In genomic region chr5:135000751-135001150, GRCm38 (mm10) we compare ENCODE assay signal across 11 mouse cellular contexts. TPM values are rescaled to one million over a fixed set of nuclear protein-coding genes. Genes with fewer than 3 reads are reported as not detected.
A peak's percentile ranks its signal among the peaks of the same experiment; 100 is the strongest.
DNase-seq lines count a peak whose midpoint lies in the region; ATAC-seq and TF ChIP-seq lines count a peak whose summit lies in the region.
"Had no signal": no experiment of that assay in that cellular context is flagged by ENCODE, and none has a peak within 500 bp of the region (broad histone marks: within the 10 kb centered on the region; RNA-seq: fewer than 3 reads in every experiment).

No protein-coding gene starts in this region.

- no peak for TF ChIP-seq POLR2A in ES-Bruce4 (IDR thresholded peaks at IDR 0.05; ENCODE audit: insufficient read depth, low read length)

- DNase-seq in heart, postnatal 36 days, result no peak
- DNase-seq in forebrain, embryonic 11.5 days (ENCODE audit: low spot score), result peak; percentile 64
- no peak for DNase-seq in left cerebral cortex, postnatal 10 days (ENCODE audit: extremely low spot score in 1 of 2, low spot score in 2 of 2)
- no peak for DNase-seq in urinary bladder, postnatal 14 days (ENCODE audit: low spot score)
- DNase-seq in urinary bladder, adult 2 months (ENCODE audit: low spot score), result no peak
- DNase-seq: layer of hippocampus, adult 9-11 months had no signal

- no peak for ATAC-seq in heart, embryonic 14.5 days (ENCODE audit: insufficient number of reproducible peaks, insufficient read depth, low FRiP score, low read depth)
- ATAC-seq in forebrain, embryonic 11.5 days (replicated peaks; ENCODE audit: low FRiP score), result 0 out of 2 replicates have a peak, but pooled peaks have one; percentile 21
- ATAC-seq in limb, embryonic 12.5 days (ENCODE audit: insufficient number of reproducible peaks, insufficient read depth, low FRiP score, low TSS enrichment, low read depth), result 0 out of 2 replicates have a peak, but pooled peaks have one; percentile 47

- no peaks in the 10 kb centered on the region for H3K27me3 ChIP-seq in heart, embryonic 14.5 days (ENCODE audit: control insufficient read depth, insufficient read depth, low read length)
- no peaks in the 10 kb centered on the region for H3K27me3 ChIP-seq in ES-Bruce4 (ENCODE audit: control insufficient read depth, insufficient read depth, low read length, poor library complexity, severe bottlenecking)
- no peaks in the 10 kb centered on the region for H3K27me3 ChIP-seq in forebrain, embryonic 11.5 days (ENCODE audit: control insufficient read depth, insufficient read depth, low read length)
- H3K27me3 ChIP-seq in limb, embryonic 12.5 days, result no peaks in the 10 kb centered on the region; the same call in 1 of the 2 replicates

- H3K27ac ChIP-seq in heart, embryonic 14.5 days (replicated peaks in 1 of 2; ENCODE audit: control insufficient read depth in 1 of 2, insufficient read depth in 1 of 2, low read depth in 2 of 2, low read length in 2 of 2), result no peak overlapping the region
- no peak overlapping the region for H3K27ac ChIP-seq in ES-Bruce4 (ENCODE audit: insufficient read depth, low read length)
- no peak overlapping the region; the same call in 1 of the 2 replicates for H3K27ac ChIP-seq in forebrain, embryonic 11.5 days (ENCODE audit: low read depth, low read length)
- peak overlapping the region; percentile 50; the same call in 1 of the 2 replicates for H3K27ac ChIP-seq in limb, embryonic 12.5 days

- peak overlapping the region; percentile 42; the same call in 1 of the 2 replicates for H3K4me2 ChIP-seq in heart, embryonic 14.5 days (ENCODE audit: low read length)
- peak overlapping the region; percentile 40; the same call in 1 of the 2 replicates for H3K4me2 ChIP-seq in forebrain, embryonic 11.5 days (ENCODE audit: low read depth, low read length, severe bottlenecking)
- H3K4me2 ChIP-seq in limb, embryonic 12.5 days, result peak overlapping the region; percentile 17; the same call in 1 of the 2 replicates

- H3K36me3 ChIP-seq in heart, embryonic 14.5 days (ENCODE audit: control insufficient read depth, insufficient read depth, low read length), result no peaks in the 10 kb centered on the region
- no peaks in the 10 kb centered on the region for H3K36me3 ChIP-seq in ES-Bruce4 (ENCODE audit: control insufficient read depth, insufficient read depth, low read length, poor library complexity, severe bottlenecking)
- no peaks in the 10 kb centered on the region for H3K36me3 ChIP-seq in forebrain, embryonic 11.5 days (ENCODE audit: control insufficient read depth, insufficient read depth, low read length)
- H3K36me3 ChIP-seq in limb, embryonic 12.5 days, result no peaks in the 10 kb centered on the region

- TF ChIP-seq CTCF in ES-Bruce4 (IDR thresholded peaks at IDR 0.05; ENCODE audit: low read depth, low read length), result no peak

- no peak for TF ChIP-seq EP300 in ES-Bruce4 (IDR thresholded peaks at IDR 0.05; ENCODE audit: insufficient read depth, low read depth, low read length)

- no peak overlapping the region for H3K9ac ChIP-seq in heart, embryonic 14.5 days (ENCODE audit: low read length)
- H3K9ac ChIP-seq in ES-Bruce4 (ENCODE audit: low read depth, poor library complexity, severe bottlenecking), result no peak overlapping the region
- no peak overlapping the region for H3K9ac ChIP-seq in forebrain, embryonic 11.5 days (ENCODE audit: low read length)
- no peak overlapping the region for H3K9ac ChIP-seq in limb, embryonic 12.5 days (replicated peaks)

- 58% methylated on average over 16 of the region's 16 CpGs for WGBS in heart, embryonic 14.5 days
- 42% methylated on average over 16 of the region's 16 CpGs for WGBS in forebrain, embryonic 11.5 days
- 60% methylated on average over 16 of the region's 16 CpGs for WGBS in limb, embryonic 12.5 days

- peaks cover 0 to 6% of the 10 kb centered on the region in 2 experiments; a peak in 2 of 4 replicates for H3K4me1 ChIP-seq in heart, embryonic 14.5 days (ENCODE audit: control insufficient read depth in 2 of 2, insufficient read depth in 2 of 2, low read length in 2 of 2)
- H3K4me1 ChIP-seq in ES-Bruce4 (ENCODE audit: control insufficient read depth, insufficient read depth, low read length), result peaks cover 10% of the 10 kb centered on the region
- H3K4me1 ChIP-seq in forebrain, embryonic 11.5 days (replicated peaks; ENCODE audit: control insufficient read depth, insufficient read depth, low read length), result peaks cover 5% of the 10 kb centered on the region; the same call in 1 of the 2 replicates
- H3K4me1 ChIP-seq in limb, embryonic 12.5 days (replicated peaks), result peaks cover 15% of the 10 kb centered on the region

- H3K9me3 ChIP-seq in heart, embryonic 14.5 days (ENCODE audit: control insufficient read depth, low read length), result no peaks in the 10 kb centered on the region
- no peaks in the 10 kb centered on the region for H3K9me3 ChIP-seq in ES-Bruce4 (replicated peaks; ENCODE audit: control insufficient read depth, insufficient read depth, low read length, poor library complexity, severe bottlenecking)
- H3K9me3 ChIP-seq in forebrain, embryonic 11.5 days (ENCODE audit: control insufficient read depth, low read length), result no peaks in the 10 kb centered on the region
- no peaks in the 10 kb centered on the region for H3K9me3 ChIP-seq in limb, embryonic 12.5 days

- no peak overlapping the region for H3K4me3 ChIP-seq in heart, embryonic 14.5 days (ENCODE audit: control insufficient read depth in 1 of 2, insufficient read depth in 1 of 2, low read depth in 1 of 2, low read length in 2 of 2)
- H3K4me3 ChIP-seq in ES-Bruce4 (ENCODE audit: low read depth, low read length), result peak overlapping the region; percentile 5
- no peak overlapping the region for H3K4me3 ChIP-seq in forebrain, embryonic 11.5 days (ENCODE audit: low read depth, low read length)
- H3K4me3 ChIP-seq in limb, embryonic 12.5 days (replicated peaks), result no peak overlapping the region

- intact Hi-C loops in heart, postnatal 36 days (cut with DNase I), result no loop called here
- intact Hi-C loops in left cerebral cortex, postnatal 10 days (cut with DNase I), result no loop called here

RNA-seq across cellular contexts. Expression of gene Abhd11, which starts 8.2 kb away (rescaled TPM):
- 72.1 and 74.9 TPM in 2 replicates for polyA plus RNA-seq in heart, embryonic 14.5 days (2014; fragmentation: Nextera tagmentation; extraction: Ambion mirVana)
- total RNA-seq in heart, postnatal 36 days (2021), result 10 to 100 TPM; 63.6 to 68.4 TPM
- 45.8 and 48.4 TPM in 2 replicates for polyA plus RNA-seq in ES-Bruce4 (2011; ENCODE audit: insufficient read depth, insufficient read length, low read depth, missing spikeins)
- 38.9 and 39.1 TPM in 2 replicates for polyA plus RNA-seq in forebrain, embryonic 11.5 days (2014; fragmentation: Nextera tagmentation; extraction: Ambion mirVana)
- polyA plus RNA-seq in limb, embryonic 12.5 days (2016; fragmentation: Nextera tagmentation; extraction: Ambion mirVana), result 32.6 and 36.7 TPM in 2 replicates
- total RNA-seq in left cerebral cortex, postnatal 10 days (2021), result 10 to 100 TPM; 49.8 to 52.5 TPM
- polyA plus RNA-seq in urinary bladder, adult 2 months (2012; rRNA removed), result 50.0 and 69.5 TPM in 2 replicates

RNA-seq across cellular contexts. Expression of gene Cldn3, which starts 14.7 kb away (rescaled TPM):
- polyA plus RNA-seq in heart, embryonic 14.5 days (2014; fragmentation: Nextera tagmentation; extraction: Ambion mirVana), result 0.53 and 2.2 TPM in 2 replicates
- total RNA-seq in heart, postnatal 36 days (2021), result under 1 TPM in 1 of 2 experiments, not detected in 1; 0.22 TPM
- 22.4 and 26.3 TPM in 2 replicates for polyA plus RNA-seq in ES-Bruce4 (2011; ENCODE audit: insufficient read depth, insufficient read length, low read depth, missing spikeins)
- 4.4 and 7.3 TPM in 2 replicates for polyA plus RNA-seq in forebrain, embryonic 11.5 days (2014; fragmentation: Nextera tagmentation; extraction: Ambion mirVana)
- 4.7 and 5.8 TPM in 2 replicates for polyA plus RNA-seq in limb, embryonic 12.5 days (2016; fragmentation: Nextera tagmentation; extraction: Ambion mirVana)
- 1 to 10 TPM; 1.0 to 2.3 TPM for total RNA-seq in left cerebral cortex, postnatal 10 days (2021)
- polyA plus RNA-seq in urinary bladder, adult 2 months (2012; rRNA removed), result 0.15 and 0.17 TPM in 2 replicates
- total RNA-seq: granulocyte monocyte progenitor cell, adult 5-6 weeks; megakaryocyte progenitor cell, adult 5-6 weeks had no signal

RNA-seq across cellular contexts. Expression of gene Stx1a, which starts 22.5 kb away (rescaled TPM):
- polyA plus RNA-seq in heart, embryonic 14.5 days (2014; fragmentation: Nextera tagmentation; extraction: Ambion mirVana), result 5.4 and 6.4 TPM in 2 replicates
- total RNA-seq in heart, postnatal 36 days (2021), result 1 to 10 TPM; 1.7 to 2.0 TPM
- polyA plus RNA-seq in ES-Bruce4 (2011; ENCODE audit: insufficient read depth, insufficient read length, low read depth, missing spikeins), result 9.3 and 10.5 TPM in 2 replicates
- polyA plus RNA-seq in forebrain, embryonic 11.5 days (2014; fragmentation: Nextera tagmentation; extraction: Ambion mirVana), result 11.2 and 14.9 TPM in 2 replicates
- 9.7 and 10.8 TPM in 2 replicates for polyA plus RNA-seq in limb, embryonic 12.5 days (2016; fragmentation: Nextera tagmentation; extraction: Ambion mirVana)
- total RNA-seq in left cerebral cortex, postnatal 10 days (2021), result 100 to 1,000 TPM; 367 to 390 TPM
- 9.6 and 11.5 TPM in 2 replicates for polyA plus RNA-seq in urinary bladder, adult 2 months (2012; rRNA removed)

RNA-seq across cellular contexts. Expression of gene Cldn4, which starts 54.0 kb away (rescaled TPM):
- 0.85 TPM in 1 of 2 replicates, not detected in the other for polyA plus RNA-seq in heart, embryonic 14.5 days (2014; fragmentation: Nextera tagmentation; extraction: Ambion mirVana)
- total RNA-seq in heart, postnatal 36 days (2021), result not detected
- polyA plus RNA-seq in ES-Bruce4 (2011; ENCODE audit: insufficient read depth, insufficient read length, low read depth, missing spikeins), result 259 and 279 TPM in 2 replicates
- 5.6 and 7.0 TPM in 2 replicates for polyA plus RNA-seq in forebrain, embryonic 11.5 days (2014; fragmentation: Nextera tagmentation; extraction: Ambion mirVana)
- 7.7 and 10.1 TPM in 2 replicates for polyA plus RNA-seq in limb, embryonic 12.5 days (2016; fragmentation: Nextera tagmentation; extraction: Ambion mirVana)
- not detected for total RNA-seq in left cerebral cortex, postnatal 10 days (2021)
- 295 and 393 TPM in 2 replicates for polyA plus RNA-seq in urinary bladder, adult 2 months (2012; rRNA removed)
- total RNA-seq: granulocyte monocyte progenitor cell, adult 5-6 weeks; megakaryocyte progenitor cell, adult 5-6 weeks had no signal
